Mouse (Mus musculus) CH12F3 (cell line): ENCODE results near the gene Xxylt1.

Source experiments
- in situ Hi-C: fragments of 300-500 bp; cut with MboI; formaldehyde crosslinking; loops from 2 replicates; pipeline ENCODE4 v1.14.3; 2020; ENCODE audit warnings: low sequenced_read_pairs

Gene Xxylt1

GRCm38 (mm10) chr16:30932791-30933190 lies 148.4 kb downstream of the Xxylt1 start:
- in situ Hi-C loops = no loop called here

- in situ Hi-C loops = no loop called here
Observed at GRCm38 (mm10) chr16:30932196-30932595, 149.0 kb downstream of the Xxylt1 start.

DNA sequence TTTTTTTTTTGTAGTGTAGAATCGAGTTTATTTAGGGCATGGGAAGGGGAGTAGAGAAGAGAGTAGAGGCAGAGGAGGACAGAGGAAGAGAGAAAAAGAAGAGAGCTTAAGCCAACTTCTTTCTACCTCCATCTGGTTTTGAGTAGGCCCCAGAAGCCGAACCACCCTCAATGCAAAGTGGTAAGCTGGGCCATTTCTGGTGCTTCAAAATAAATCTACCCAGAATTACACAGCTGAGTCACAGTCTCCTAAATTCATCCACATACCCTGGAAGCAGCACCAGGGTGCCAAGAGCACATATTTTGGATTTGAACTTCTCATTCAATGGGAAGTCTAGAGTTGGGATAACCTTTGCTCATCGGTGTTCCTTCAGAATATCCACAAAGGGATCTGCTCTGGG lies 152.1 kb downstream of the Xxylt1 start:
- in situ Hi-C loops = no loop called here

- in situ Hi-C loops = no loop called here
Observed at GRCm38 (mm10) chr16:30928076-30928750, 153.0 kb downstream of the Xxylt1 start.

GRCm38 (mm10) chr16:30925496-30925895 lies 155.7 kb downstream of the Xxylt1 start:
- in situ Hi-C loops = no loop called here

DNA sequence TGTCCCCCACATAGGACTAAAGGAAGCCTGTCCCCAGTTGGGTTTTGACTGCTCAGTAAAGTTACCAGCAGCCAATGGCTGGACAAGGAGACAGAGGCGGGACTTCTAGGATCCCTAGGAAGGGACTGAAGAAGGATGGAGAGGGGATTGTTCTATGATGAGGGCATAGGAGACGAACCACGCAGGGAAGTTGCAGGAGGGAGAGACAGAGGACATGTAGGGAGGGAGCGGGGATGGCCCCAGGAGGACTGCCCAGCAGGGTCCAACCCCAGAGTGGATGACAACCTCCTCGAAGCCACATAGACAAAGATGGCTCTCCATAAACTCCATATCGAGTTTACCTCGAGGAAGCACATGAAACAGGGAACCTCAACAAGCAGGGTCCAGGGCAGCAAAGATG lies 157.3 kb downstream of the Xxylt1 start:
- in situ Hi-C loops = no loop called here

DNA sequence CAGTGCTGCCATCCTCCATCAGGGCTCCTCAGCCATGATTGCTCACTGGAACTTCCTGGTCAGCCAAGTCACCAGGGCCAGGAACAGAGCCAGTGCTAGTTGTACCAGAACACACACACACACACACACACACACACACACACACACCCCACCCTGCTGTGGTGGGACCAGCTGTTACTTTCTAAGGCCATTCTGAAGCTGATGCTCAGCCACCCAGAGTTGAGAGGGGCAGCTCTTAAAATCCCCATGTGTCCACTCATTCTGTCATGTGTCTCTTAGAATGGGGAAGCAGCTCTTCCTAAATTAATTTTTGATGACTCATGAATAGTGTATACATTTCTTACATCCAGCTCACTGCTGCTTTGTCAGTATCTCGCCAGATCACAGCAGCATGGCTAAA lies 158.7 kb downstream of the Xxylt1 start:
- in situ Hi-C loops = no loop called here

DNA sequence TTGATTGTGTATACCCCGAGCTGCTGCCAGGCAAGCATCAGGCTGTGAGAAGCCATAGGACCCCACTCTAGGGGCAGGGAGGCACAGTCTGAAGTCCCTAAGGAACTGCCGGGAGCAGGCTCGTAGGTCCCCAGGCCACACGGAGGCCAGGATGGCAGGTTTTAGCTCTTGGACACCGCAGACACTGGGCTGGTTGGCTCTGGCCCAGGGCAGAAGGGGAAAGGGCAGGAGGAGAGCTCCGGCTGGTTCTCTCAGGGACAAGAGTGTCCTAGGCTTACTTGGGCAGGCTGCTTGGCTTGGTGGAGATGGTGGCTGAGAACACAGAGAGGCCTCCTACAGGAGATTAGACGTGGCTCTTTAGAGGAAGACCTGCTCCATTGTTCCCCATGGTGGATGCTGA lies 162.4 kb downstream of the Xxylt1 start:
- in situ Hi-C loops = no loop called here

GRCm38 (mm10) chr16:30916931-30917330 lies 164.3 kb downstream of the Xxylt1 start:
- in situ Hi-C loops = no loop called here

- in situ Hi-C loops = no loop called here
Observed at GRCm38 (mm10) chr16:30915611-30916220, 165.5 kb downstream of the Xxylt1 start.
